Mouse (Mus musculus): ENCODE results near the gene Nav1. TPM values are rescaled to one million over a fixed set of nuclear protein-coding genes. Genes with fewer than 3 reads are reported as not detected.
A peak's percentile ranks its signal among the peaks of the same experiment; 100 is the strongest.

Gene Nav1
- total RNA-seq, 2 experiments from 2014 or later: 2.0 to 15.7 TPM

DNA sequence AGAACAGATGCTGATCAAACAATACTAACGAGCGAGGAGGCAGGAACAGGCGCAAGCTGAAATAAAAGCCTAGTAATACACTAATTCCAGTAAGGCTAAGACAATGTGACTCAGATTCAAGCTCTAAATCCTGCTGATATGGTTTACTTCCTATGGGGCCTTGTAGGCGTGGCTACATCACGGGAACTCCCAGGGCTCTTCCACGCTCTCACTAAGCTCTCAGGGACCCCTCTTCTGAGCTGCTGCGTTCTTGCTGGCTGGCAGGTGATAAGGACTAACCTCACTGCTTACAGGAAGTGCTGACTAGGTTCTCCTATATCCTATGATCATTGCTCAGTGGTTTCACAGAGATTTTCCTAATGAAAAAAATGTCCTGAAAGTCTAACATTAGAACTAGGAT lies 201.7 kb downstream of the Nav1 start:
- no peak for ATAC-seq (replicated peaks; ENCODE audit: poor library complexity)

DNA sequence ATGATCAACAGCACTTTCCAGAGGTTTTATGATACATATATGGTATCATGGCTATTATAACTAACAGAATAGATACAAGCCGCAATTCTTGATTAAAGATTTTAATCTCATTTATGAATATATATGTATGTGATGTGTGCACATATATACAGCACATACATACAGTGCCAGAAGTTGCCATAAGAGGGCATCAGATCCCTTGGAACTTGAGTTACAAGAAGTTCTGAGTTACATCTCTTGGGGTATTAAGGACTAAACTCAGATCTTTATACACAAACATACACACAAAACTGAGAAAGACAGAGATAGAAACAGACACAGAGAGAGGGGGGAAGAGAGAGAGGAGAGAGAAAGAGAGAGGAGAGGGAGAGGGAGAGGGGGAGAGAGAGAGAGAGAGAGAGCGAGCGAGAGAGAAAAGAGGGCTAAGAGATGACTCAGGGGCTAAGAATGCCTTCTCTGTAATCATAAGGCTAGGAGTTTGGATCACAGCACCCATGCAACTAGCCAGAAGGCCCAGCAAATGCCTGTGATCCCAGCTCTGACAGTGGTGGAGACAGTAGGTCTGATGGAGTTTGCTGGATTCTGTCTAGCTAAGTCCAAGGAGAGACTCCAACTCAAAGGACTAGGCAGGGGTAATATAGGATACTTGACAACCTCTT lies 205.5 kb downstream of the Nav1 start:
- no peak for ATAC-seq (replicated peaks; ENCODE audit: poor library complexity)

DNA sequence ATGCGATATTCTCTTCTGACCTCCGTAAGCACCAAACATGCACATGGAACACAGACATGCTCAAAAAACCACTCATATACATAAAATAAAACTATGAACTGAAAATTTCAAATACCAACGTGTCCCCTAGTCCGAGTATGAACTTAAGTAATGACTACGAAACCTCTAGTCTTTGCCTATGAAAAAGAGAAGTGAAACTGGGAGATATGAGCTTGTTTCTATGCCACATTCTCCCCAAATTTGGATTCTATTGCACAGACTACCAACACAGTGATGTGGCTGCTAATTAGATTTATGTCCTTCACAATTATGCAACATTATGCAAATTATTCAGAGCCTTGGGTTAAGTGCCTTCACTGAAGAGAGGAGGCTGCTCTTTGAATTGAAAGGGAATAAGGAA lies 207.6 kb downstream of the Nav1 start:
- ATAC-seq (replicated peaks; ENCODE audit: poor library complexity): peak; percentile 76

DNA sequence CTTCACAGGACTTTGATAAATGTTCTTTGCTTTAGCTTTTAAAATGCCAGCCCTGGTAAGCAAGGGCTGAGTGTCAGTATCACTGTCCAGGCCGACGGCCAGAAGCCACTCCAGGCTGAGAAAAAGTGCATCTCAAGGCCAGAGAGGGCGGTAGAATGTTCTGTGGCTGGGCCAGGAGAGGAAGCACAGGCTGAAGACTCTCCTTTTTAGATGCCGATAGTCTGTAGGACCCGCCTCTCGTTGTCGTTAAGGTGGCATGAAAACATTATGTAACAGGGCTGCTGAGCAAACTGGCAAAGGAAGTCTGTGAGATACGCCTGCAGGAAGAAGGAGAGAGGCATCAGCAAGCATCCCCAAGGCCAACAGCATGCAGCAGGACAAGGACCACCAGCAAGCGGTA lies 221.9 kb downstream of the Nav1 start:
- no peak for ATAC-seq (replicated peaks; ENCODE audit: poor library complexity)

Other genes starting within 250 kb of the Nav1 start
- gene Shisa4, start 232.1 kb downstream of the Nav1 start, total RNA-seq (2015): not detected in 2 replicates
- gene Shisa4, start 232.1 kb downstream of the Nav1 start, total RNA-seq (2017): not detected in 2 replicates
- 35.9 and 47.0 TPM in 2 replicates for gene Ipo9, start 176.8 kb downstream of the Nav1 start, total RNA-seq (2015)
- gene Ipo9, start 176.8 kb downstream of the Nav1 start, total RNA-seq (2017): 33.8 and 39.9 TPM in 2 replicates
- 103 and 106 TPM in 2 replicates for gene Csrp1, start 112.8 kb upstream of the Nav1 start, total RNA-seq (2015)
- 104 and 113 TPM in 2 replicates for gene Csrp1, start 112.8 kb upstream of the Nav1 start, total RNA-seq (2017)
- 0.61 and 1.1 TPM in 2 replicates for gene Phlda3, start 158.8 kb upstream of the Nav1 start, total RNA-seq (2015)
- gene Phlda3, start 158.8 kb upstream of the Nav1 start, total RNA-seq (2017): not detected in 2 replicates
- gene Tnni1, start 172.1 kb upstream of the Nav1 start, total RNA-seq (2015): not detected in 2 replicates
- gene Tnni1, start 172.1 kb upstream of the Nav1 start, total RNA-seq (2017): not detected in 2 replicates
- not detected in 2 replicates for gene Lad1, start 211.3 kb upstream of the Nav1 start, total RNA-seq (2015)
- gene Lad1, start 211.3 kb upstream of the Nav1 start, total RNA-seq (2017): not detected in 2 replicates
- gene Tnnt2, start 229.1 kb upstream of the Nav1 start, total RNA-seq (2015): not detected in 2 replicates
- gene Tnnt2, start 229.1 kb upstream of the Nav1 start, total RNA-seq (2017): not detected in 2 replicates